Mouse (Mus musculus): ENCODE results near the gene Heatr6.
A peak's percentile ranks its signal among the peaks of the same experiment; 100 is the strongest.

Gene Heatr6

GRCm38 (mm10) chr11:83753581-83754181 lies at the start of gene Heatr6:
TSS of gene Heatr6 (plus strand) at chr11:83753696.
- peak; percentile 85 for DNase-seq (ENCODE audit: low spot score)

GRCm38 (mm10) chr11:83703705-83704104 lies 49.8 kb upstream of the Heatr6 start, which contains the start of gene Wfdc17:
TSS of gene Wfdc17 (plus strand) at chr11:83703991.
- DNase-seq (ENCODE audit: low spot score) = no peak

- DNase-seq (ENCODE audit: low spot score) = no peak
Observed at GRCm38 (mm10) chr11:83708715-83709114, 44.8 kb upstream of the Heatr6 start, which contains the start of gene Wfdc18. TSS of gene Wfdc18 (plus strand) at chr11:83709015.

GRCm38 (mm10) chr11:83709683-83710082 lies 43.8 kb upstream of the Heatr6 start:
- no peak for DNase-seq (ENCODE audit: low spot score)

GRCm38 (mm10) chr11:83712671-83713070 lies 40.8 kb upstream of the Heatr6 start:
- no peak for DNase-seq (ENCODE audit: low spot score)

GRCm38 (mm10) chr11:83713925-83714324 lies 39.6 kb upstream of the Heatr6 start:
- DNase-seq (ENCODE audit: low spot score) = no peak

DNA sequence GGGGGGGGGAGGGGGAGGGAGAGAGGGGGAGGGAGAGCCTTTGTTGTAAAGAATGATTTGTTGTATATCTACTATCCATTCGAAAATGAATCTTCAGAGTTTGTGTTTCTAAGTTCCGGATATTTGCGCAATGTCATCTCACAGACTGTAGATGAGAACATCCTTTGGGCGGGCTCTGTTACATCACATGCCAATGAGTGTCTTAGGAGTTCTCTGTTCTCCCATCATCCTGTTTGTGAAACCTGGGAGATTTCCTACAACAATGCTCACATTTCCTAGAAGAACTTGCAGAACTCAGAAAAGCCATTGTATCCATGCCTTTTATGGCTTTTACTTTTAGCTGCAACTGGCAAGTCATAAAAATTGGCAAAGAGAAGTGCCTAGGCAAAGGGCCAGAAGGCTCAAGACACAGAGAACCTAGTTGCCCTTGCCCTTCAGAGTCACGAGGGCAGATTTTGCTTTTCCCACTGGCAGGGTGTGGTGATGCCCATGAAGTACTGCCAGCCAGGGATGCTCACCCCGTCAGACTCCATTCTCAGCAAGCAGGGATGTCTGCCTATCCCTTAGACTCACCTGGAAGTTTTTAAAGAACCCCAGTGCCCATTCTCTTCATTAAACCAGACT lies 36.3 kb upstream of the Heatr6 start:
- no peak for DNase-seq (ENCODE audit: low spot score)

- DNase-seq (ENCODE audit: low spot score) = no peak
Observed at GRCm38 (mm10) chr11:83720766-83721165, 32.7 kb upstream of the Heatr6 start.

DNA sequence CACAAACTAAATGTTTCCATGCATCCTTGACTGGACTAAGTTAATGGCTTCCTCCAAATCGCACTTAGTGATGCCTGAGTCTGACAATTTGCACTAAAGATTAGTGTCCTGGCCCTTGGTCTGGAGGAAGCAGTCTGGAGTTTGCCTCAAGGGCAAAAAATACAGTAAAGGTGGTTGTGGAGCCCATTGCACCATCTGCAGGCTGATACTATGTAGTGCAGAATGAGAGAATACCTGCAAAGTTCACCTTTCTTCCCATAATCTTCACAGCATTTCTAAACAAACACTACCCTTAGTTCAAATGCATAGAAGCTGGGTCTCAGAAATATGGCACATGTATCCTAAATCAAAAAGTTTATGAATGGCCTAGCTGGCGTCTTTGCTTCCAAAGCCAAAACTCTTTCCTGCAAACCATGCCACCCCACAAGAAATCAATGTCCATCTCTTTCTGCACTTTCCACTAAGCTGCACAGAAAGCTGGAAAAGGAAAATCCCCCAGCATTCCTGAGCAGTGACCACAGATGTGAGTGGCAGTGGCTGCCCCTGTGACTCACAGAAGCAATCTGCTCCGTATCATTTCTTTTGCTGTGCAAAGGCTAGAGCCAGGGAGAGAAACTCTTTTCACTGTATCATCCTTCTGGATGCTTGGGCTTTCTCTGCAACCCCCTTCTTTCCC lies 24.6 kb upstream of the Heatr6 start:
- no peak for DNase-seq (ENCODE audit: low spot score)

- no peak for DNase-seq (ENCODE audit: low spot score)
Observed at GRCm38 (mm10) chr11:83731116-83731515, 22.4 kb upstream of the Heatr6 start.

GRCm38 (mm10) chr11:83733071-83733640 lies 20.3 kb upstream of the Heatr6 start:
- no peak for DNase-seq (ENCODE audit: low spot score)

DNA sequence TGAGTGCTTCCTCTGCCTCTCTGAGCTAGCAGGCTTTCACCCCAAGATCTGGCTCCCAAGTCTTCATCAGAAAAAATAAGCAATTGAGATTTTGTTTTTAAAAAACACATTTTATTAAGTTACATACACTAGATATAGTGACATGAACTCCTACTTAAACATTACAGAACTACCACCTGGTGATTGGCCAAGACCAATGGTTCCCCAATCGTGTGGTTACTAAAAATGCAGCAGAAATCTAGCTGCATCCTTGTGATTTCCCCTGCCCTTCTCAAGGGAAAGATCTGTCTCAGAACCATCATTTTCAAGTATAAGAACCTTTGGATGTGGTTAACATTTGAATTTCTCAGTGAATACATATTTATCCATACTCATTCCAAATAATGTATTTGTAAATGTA lies 19.3 kb upstream of the Heatr6 start:
- no peak for DNase-seq (ENCODE audit: low spot score)

DNA sequence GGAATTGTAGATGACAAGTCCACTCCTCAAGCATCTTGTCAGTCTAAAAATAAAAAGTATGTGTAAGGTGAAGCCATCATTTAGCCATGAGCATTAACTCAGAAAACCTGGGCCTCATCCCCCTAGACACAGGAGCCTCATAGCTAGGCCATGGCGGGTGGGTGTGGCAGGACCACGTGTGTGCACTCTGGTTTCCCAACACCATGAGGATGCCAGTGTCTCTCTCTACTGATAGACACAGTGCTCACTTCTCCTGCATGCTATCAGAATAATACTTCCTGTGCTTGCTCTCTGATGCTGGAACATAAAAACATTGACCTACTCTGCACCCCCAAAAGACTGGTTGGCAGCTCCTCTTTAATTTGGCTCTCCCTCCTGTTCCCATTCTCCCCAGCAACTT lies 17.6 kb upstream of the Heatr6 start:
- DNase-seq (ENCODE audit: low spot score) = no peak

- DNase-seq (ENCODE audit: low spot score) = no peak
Observed at GRCm38 (mm10) chr11:83737109-83737558, 16.4 kb upstream of the Heatr6 start.

DNA sequence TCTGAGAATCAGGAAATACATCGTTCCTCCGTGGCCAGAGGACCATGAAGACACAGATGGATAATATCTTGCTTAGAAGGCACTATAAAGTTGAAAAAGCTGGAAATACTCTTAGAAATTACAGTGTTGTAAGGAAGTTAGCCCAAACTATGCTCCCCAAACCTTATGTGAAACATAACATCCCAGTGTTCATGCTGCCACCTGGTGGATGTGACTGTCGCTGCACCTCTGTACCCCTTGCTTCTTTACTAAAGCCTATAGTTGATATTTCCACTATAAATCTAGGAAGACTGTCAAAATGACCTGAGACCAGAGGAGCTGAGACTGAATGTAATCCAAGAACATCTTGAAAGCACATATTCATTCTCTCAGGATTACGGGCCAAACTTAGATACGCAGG lies 14.3 kb upstream of the Heatr6 start:
- DNase-seq (ENCODE audit: low spot score) = peak; percentile 47

GRCm38 (mm10) chr11:83740443-83740991 lies 13.0 kb upstream of the Heatr6 start:
- no peak for DNase-seq (ENCODE audit: low spot score)

- DNase-seq (ENCODE audit: low spot score) = no peak
Observed at GRCm38 (mm10) chr11:83741841-83742240, 11.7 kb upstream of the Heatr6 start.

DNA sequence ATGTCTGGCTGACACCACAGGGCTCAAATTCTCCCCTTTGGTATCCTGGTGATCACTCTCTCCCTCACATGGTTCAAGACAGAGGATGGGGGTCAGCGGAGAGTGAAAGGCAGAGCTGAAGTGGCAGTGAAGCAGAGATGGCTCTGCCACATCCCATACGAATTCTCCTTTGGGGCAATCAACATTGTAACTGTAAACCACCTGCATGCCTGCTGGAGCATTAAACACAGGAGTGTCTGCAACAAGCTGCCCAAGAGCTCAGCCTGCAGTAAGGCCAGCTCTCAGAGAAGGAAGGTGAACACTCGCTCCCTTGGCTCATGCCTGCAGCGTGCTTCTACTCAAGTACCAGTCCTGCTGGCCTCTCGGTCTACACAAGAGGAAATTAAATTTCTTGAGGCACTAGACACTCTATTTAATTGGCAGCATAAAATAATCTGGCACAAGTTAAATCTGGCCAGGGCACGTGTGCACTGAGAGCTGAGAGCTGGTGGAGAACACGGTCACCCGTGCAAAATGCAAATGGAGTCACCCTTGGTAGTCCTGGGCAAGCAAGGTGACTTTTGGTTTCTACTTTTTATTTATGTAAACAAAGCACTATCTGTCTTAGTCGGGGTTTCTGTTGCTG lies 10.7 kb upstream of the Heatr6 start:
- no peak for DNase-seq (ENCODE audit: low spot score)

DNA sequence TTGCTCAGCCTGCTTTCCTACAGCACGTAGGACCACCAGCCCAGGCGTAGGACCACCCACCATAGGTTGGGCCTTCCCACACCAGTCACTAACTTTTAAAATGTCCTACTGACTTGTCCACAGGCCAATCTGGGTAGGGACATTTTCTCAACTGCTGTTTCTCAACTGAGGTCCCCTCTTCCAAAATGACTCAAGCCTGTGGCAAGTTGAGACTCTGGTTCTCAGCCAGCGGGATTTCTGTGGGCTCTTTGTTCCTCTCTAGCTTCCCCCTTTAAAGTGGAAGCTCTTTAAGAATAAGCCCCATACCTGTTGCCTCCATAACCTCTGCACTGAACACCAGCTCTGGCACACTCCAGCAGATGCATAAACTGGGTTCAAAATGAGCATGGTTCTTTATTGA lies 10.0 kb upstream of the Heatr6 start:
- no peak for DNase-seq (ENCODE audit: low spot score)

- DNase-seq (ENCODE audit: low spot score) = no peak
Observed at GRCm38 (mm10) chr11:83746152-83746551, 7.3 kb upstream of the Heatr6 start.

GRCm38 (mm10) chr11:83746681-83747080 lies 6.8 kb upstream of the Heatr6 start, which contains the start of gene Wfdc21:
TSS of gene Wfdc21 (plus strand) at chr11:83746940.
- DNase-seq (ENCODE audit: low spot score) = no peak
